Mouse (Mus musculus) midbrain, embryonic 14.5 days (tissue): ENCODE data around the gene Ubxn6. TPM values are rescaled to one million over a fixed set of nuclear protein-coding genes. Genes with fewer than 3 reads are reported as not detected.

Experiments used
- ATAC-seq: fragments of 200-750 bp; cut with Nextera tagmentation; 2 replicates; pipeline ENCODE4 v1.8.0; 2017; ENCODE audit warnings: moderate number of reproducible peaks, moderate library complexity; ENCODE audit not compliant: low FRiP score, low TSS enrichment
- DNase-seq: peaks from one replicate; pipeline ENCODE4 v3.0.0-alpha.2; 2015
- H3K27ac ChIP-seq: fragments of 300-500 bp; sonication (generic); replicated peaks from 2 replicates; pipeline ENCODE4 v1.5.1; 2014; ENCODE audit warnings: mild to moderate bottlenecking, low read depth, low read length, moderate library complexity
- H3K27me3 ChIP-seq: fragments of 300-500 bp; sonication (generic); 2 replicates; pipeline ENCODE4 v1.6.1; 2014; ENCODE audit warnings: low read length, control low read depth, mixed read lengths; ENCODE audit not compliant: control insufficient read depth, insufficient read depth
- H3K36me3 ChIP-seq: fragments of 300-500 bp; sonication (generic); 2 replicates; pipeline ENCODE4 v1.6.1; 2014; ENCODE audit warnings: low read length, control low read depth; ENCODE audit not compliant: control insufficient read depth, insufficient read depth
- H3K4me1 ChIP-seq: fragments of 300-500 bp; sonication (generic); 2 replicates; pipeline ENCODE4 v1.6.1; 2014; ENCODE audit warnings: mild to moderate bottlenecking, antibody characterized with exemption, low read length, control low read depth; ENCODE audit not compliant: control insufficient read depth, insufficient read depth
- H3K4me2 ChIP-seq: fragments of 300-500 bp; sonication (generic); 2 replicates; pipeline ENCODE4 v1.6.1; 2014; ENCODE audit warnings: mild to moderate bottlenecking, low read length, moderate library complexity
- H3K4me3 ChIP-seq: fragments of 300-500 bp; sonication (generic); replicated peaks from 2 replicates; pipeline ENCODE4 v1.5.1; 2014; ENCODE audit warnings: low read depth, low read length
- H3K9ac ChIP-seq: fragments of 300-500 bp; sonication (generic); replicated peaks from 2 replicates; pipeline ENCODE4 v1.6.1; 2014; ENCODE audit warnings: mild to moderate bottlenecking, low read length, moderate library complexity
- H3K9me3 ChIP-seq: fragments of 300-500 bp; sonication (generic); 2 replicates; pipeline ENCODE4 v1.6.1; 2016; ENCODE audit warnings: low read length, control low read depth, mixed read lengths; ENCODE audit not compliant: control insufficient read depth
- WGBS: fragments of 180-500 bp; shearing (Covaris S2); extraction: QIAGEN DNeasy Blood & Tissue Kit; methylation state at CpG from one replicate; pipeline ENCODE4 v1.1.7; 2014; 5-methylcytosine and 5-hydroxymethylcytosine counted together
- polyA plus RNA-seq: library from polyadenylated mRNA; unstranded; fragments of >200 nt; fragmentation: Nextera tagmentation; extraction: Ambion mirVana; gene quantifications from 2 replicates; pipeline ENCODE4 v1.2.1, GENCODE M21; 2014

The Ubxn6 gene
- polyA plus RNA-seq, 1 experiment from 2014 or later: 79.5 TPM

- DNase-seq: no peak
- H3K4me1 ChIP-seq: peaks cover 6% of the 10 kb centered on the region
Observed at GRCm38 (mm10) chr17:56030238-56030870, 44.5 kb downstream of the Ubxn6 start.

GRCm38 (mm10) chr17:56027801-56028441 is 46.9 kb downstream of the Ubxn6 start:
- ATAC-seq: no peak
- WGBS: 93% methylated on average over 5 of the region's 5 CpGs
- no peak overlapping the region for H3K27ac ChIP-seq

More at GRCm38 (mm10) chr17:56030238-56030870, 44.5 kb downstream of the Ubxn6 start:
- H3K36me3 ChIP-seq: peaks cover 33% of the 10 kb centered on the region
- no peak overlapping the region for H3K4me2 ChIP-seq
- no peaks in the 10 kb centered on the region for H3K9me3 ChIP-seq
- ATAC-seq: no peak
- no peak overlapping the region for H3K27ac ChIP-seq
- H3K9ac ChIP-seq: no peak overlapping the region
- WGBS: 91% methylated on average over 9 of the region's 9 CpGs
- H3K27me3 ChIP-seq: no peaks in the 10 kb centered on the region
- no peak overlapping the region for H3K4me3 ChIP-seq

GRCm38 (mm10) chr17:56026881-56027280 is 47.9 kb downstream of the Ubxn6 start:
- DNase-seq: no peak
- WGBS: 67% methylated on average over 1 of the region's 1 CpGs
- no peak overlapping the region for H3K27ac ChIP-seq
- peaks cover 6% of the 10 kb centered on the region; the same call in 1 of the 2 replicates for H3K4me1 ChIP-seq
- no peaks in the 10 kb centered on the region for H3K27me3 ChIP-seq
- H3K4me2 ChIP-seq: no peak overlapping the region
- no peak overlapping the region for H3K4me3 ChIP-seq
- no peak overlapping the region for H3K9ac ChIP-seq
- peaks cover 14% of the 10 kb centered on the region; the same call in 1 of the 2 replicates for H3K36me3 ChIP-seq
- H3K9me3 ChIP-seq: no peaks in the 10 kb centered on the region
- no peak for ATAC-seq

More at GRCm38 (mm10) chr17:56027801-56028441, 46.9 kb downstream of the Ubxn6 start:
- Histone ChIP-seq H3K4me1 (no peaks in the 10 kb centered on the region), H3K4me3 (no peak overlapping the region), H3K9ac (no peak overlapping the region), H3K9me3 (no peaks in the 10 kb centered on the region), H3K27me3 (no peaks in the 10 kb centered on the region), H3K4me2 (no peak overlapping the region), H3K36me3 (peaks cover 15% of the 10 kb centered on the region; the same call in 1 of the 2 replicates)
- no peak for DNase-seq

GRCm38 (mm10) chr17:56026303-56026702 is 48.5 kb downstream of the Ubxn6 start:
- H3K9ac ChIP-seq: no peak overlapping the region
- no peaks in the 10 kb centered on the region for H3K9me3 ChIP-seq
- peaks cover 14% of the 10 kb centered on the region; the same call in 1 of the 2 replicates for H3K36me3 ChIP-seq
- DNase-seq (no peak), ATAC-seq (no peak)
- H3K4me2 ChIP-seq: no peak overlapping the region
- no peak overlapping the region for H3K4me3 ChIP-seq
- H3K27ac ChIP-seq: no peak overlapping the region
- no peaks in the 10 kb centered on the region for H3K27me3 ChIP-seq
- peaks cover 6% of the 10 kb centered on the region; the same call in 1 of the 2 replicates for H3K4me1 ChIP-seq
- 100% methylated on average over 1 of the region's 1 CpGs for WGBS

GRCm38 (mm10) chr17:56024931-56025330 is 49.9 kb downstream of the Ubxn6 start:
- Histone ChIP-seq H3K4me2 (no peak overlapping the region), H3K36me3 (peaks cover 14% of the 10 kb centered on the region), H3K4me3 (no peak overlapping the region), H3K27ac (no peak overlapping the region), H3K9me3 (no peaks in the 10 kb centered on the region), H3K9ac (no peak overlapping the region), H3K27me3 (no peaks in the 10 kb centered on the region), H3K4me1 (peaks cover 6% of the 10 kb centered on the region; the same call in 1 of the 2 replicates)
- ATAC-seq (no peak), DNase-seq (no peak)
- 78% methylated on average over 5 of the region's 5 CpGs for WGBS

DNA sequence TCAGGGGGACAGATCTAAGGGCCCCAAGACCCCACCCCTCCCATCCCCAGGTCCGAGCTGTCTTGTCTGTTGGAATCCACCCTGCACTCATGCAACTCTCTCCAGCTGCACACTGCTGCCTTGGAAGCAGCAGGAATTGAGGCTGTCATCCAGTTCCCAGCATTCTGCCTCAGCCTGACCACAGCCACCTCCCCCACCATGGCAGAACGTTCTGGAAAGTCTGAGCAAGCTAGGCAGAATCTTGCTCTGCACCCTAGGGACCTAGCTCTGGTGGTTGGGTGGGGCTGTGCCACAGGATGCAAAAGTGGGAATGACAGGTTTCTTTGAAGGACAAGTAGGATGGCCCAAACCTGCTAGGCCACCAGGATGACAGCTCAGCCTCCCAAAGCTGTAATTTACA is 50.4 kb downstream of the Ubxn6 start:
- no peak for ATAC-seq
- peaks cover 16% of the 10 kb centered on the region for H3K36me3 ChIP-seq
- H3K4me3 ChIP-seq: no peak overlapping the region
- H3K4me1 ChIP-seq: peaks cover 6% of the 10 kb centered on the region; the same call in 1 of the 2 replicates
- 76% methylated on average over 2 of the region's 2 CpGs for WGBS
- H3K4me2 ChIP-seq: no peak overlapping the region
- H3K9me3 ChIP-seq: no peaks in the 10 kb centered on the region
- DNase-seq: no peak
- H3K9ac ChIP-seq: no peak overlapping the region
- H3K27ac ChIP-seq: no peak overlapping the region
- no peaks in the 10 kb centered on the region for H3K27me3 ChIP-seq

DNA sequence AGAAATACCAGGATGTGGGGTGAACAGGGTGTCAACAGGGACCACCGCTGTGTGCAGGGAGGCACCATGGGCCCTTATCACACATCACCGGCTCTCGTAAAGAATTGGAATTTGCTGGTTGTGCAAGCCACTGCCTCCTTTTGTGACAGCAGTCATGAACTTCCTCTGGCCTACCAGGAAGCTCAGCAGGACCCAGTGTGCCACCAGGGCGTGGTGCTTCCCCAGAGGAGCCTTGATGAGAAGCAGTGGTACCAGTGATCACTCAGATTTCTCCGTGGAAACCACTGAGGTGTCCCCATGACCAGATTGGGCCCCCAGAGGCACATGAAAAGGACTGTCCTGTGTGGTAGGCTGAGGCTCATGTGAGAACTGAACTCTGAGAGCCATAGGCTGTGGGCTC is 51.4 kb downstream of the Ubxn6 start:
- H3K4me2 ChIP-seq: no peak overlapping the region
- H3K27me3 ChIP-seq: no peaks in the 10 kb centered on the region
- no peak overlapping the region for H3K27ac ChIP-seq
- 89% methylated on average over 5 of the region's 5 CpGs for WGBS
- H3K4me3 ChIP-seq: no peak overlapping the region
- no peak overlapping the region for H3K9ac ChIP-seq
- peaks cover 25% of the 10 kb centered on the region for H3K36me3 ChIP-seq
- ATAC-seq (no peak), DNase-seq (no peak)
- peaks cover 6% of the 10 kb centered on the region; the same call in 1 of the 2 replicates for H3K4me1 ChIP-seq
- H3K9me3 ChIP-seq: no peaks in the 10 kb centered on the region

- no peaks in the 10 kb centered on the region for H3K27me3 ChIP-seq
- H3K27ac ChIP-seq: peak overlapping the region; percentile 45
- H3K36me3 ChIP-seq: peaks cover 28% of the 10 kb centered on the region
- peaks cover 6% of the 10 kb centered on the region; the same call in 1 of the 2 replicates for H3K4me1 ChIP-seq
- H3K9ac ChIP-seq: no peak overlapping the region
- ATAC-seq: no peak
- DNase-seq: no peak
- no peak overlapping the region for H3K4me2 ChIP-seq
- WGBS: 80% methylated on average over 4 of the region's 4 CpGs
- H3K4me3 ChIP-seq: no peak overlapping the region
- no peaks in the 10 kb centered on the region for H3K9me3 ChIP-seq
Observed at GRCm38 (mm10) chr17:56022989-56023290, 51.9 kb downstream of the Ubxn6 start.
